Mouse (Mus musculus) megakaryocyte, adult 5-6 weeks (primary cell): Measurements from ENCODE around the gene Zscan26. TPM values are rescaled to one million over a fixed set of nuclear protein-coding genes. Genes with fewer than 3 reads are reported as not detected.

ENCODE experiments used
- ATAC-seq: 2 replicates; pipeline ENCODE4 v1.8.0; 2016; ENCODE audit warnings: mild to moderate bottlenecking, inconsistent platforms; ENCODE audit not compliant: poor library complexity, severe bottlenecking
- total RNA-seq, 2 experiments: library from RNA; stranded (forward) in 1 of 2; stranded (reverse) in 1 of 2; fragments of 153-499, 151-499 nt in 1 of 2; fragments of 221-1000, 200-1000 nt in 1 of 2; gene quantifications; 2 replicates each; pipeline versions ENCODE4 v1.2.3 to v1.2.4; 2015 to 2017

The Zscan26 gene
- total RNA-seq, 2 experiments from 2014 or later: 24.2 to 26.9 TPM

DNA sequence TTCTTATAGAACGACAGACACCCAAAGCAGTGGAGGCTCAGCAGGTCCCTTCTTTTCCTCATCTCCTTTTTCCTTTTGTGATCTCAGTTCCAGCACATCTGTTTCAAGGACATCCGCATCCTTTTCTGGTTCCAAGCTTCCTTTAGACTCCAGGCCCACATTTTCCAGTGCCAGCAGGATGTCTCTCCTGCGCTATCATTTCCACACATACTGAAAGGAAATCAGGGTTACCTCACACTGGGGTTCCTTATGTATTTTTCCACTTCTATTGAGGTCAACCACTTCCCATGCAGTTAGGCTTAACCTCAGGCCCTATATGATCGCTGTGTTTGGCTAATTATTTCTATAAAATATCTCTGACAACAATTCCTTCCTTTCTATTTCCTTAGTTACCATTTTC, 18.1 kb downstream of the Zscan26 start:
- no peak for ATAC-seq

GRCm38 (mm10) chr13:21427631-21428030, 25.9 kb downstream of the Zscan26 start:
- no peak for ATAC-seq

- no peak for ATAC-seq
These were observed 30.2 kb downstream of the Zscan26 start for GRCm38 (mm10) chr13:21423301-21423700.

DNA sequence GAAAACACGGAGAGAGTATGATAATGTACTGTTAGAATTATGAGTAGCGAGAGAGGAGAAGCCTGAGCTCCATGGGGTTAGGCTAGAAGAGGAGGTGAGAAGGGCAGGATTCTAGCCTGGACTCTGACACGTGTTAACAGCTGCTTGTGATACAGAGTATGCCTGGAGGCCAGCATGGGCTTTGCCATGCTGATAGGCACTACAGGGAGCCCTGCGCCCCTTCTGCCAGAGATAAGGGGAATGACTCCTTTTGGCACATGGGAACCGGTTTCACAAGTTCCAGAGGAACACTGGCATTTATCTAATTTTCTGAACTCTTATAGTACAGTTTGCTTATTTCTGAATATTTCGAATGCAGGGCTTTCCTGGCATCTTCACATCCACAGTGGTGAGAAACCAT, 34.7 kb downstream of the Zscan26 start:
- ATAC-seq: no peak

- ATAC-seq: no peak
These were observed 36.1 kb downstream of the Zscan26 start for GRCm38 (mm10) chr13:21417298-21418010.

DNA sequence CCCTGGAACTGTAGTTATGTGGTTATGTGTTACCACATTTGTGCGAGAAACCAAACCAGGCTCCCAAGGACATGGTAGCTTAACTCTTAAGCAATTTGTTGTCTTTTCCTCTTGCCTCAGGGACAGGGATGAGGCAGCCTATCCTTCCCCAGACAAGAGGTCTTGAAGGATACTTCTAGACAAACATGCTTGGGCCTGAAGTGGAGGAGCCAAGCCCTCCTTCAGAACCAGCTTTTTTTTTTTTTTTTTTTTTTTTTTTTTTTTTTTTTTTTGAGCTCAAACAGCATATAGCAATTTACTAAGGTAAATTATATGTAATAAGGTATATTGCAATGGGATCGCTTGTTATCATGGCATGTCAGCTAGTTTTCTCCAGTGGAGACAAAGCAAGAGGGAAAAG, 37.8 kb downstream of the Zscan26 start:
- no peak for ATAC-seq

- no peak for ATAC-seq
These were observed 38.3 kb downstream of the Zscan26 start for GRCm38 (mm10) chr13:21415266-21415665.

GRCm38 (mm10) chr13:21414231-21415212, 39.0 kb downstream of the Zscan26 start:
- ATAC-seq: no peak

GRCm38 (mm10) chr13:21408805-21409459, 44.6 kb downstream of the Zscan26 start:
- ATAC-seq: 0 out of 2 replicates have a peak, but pooled peaks have one; percentile 8

DNA sequence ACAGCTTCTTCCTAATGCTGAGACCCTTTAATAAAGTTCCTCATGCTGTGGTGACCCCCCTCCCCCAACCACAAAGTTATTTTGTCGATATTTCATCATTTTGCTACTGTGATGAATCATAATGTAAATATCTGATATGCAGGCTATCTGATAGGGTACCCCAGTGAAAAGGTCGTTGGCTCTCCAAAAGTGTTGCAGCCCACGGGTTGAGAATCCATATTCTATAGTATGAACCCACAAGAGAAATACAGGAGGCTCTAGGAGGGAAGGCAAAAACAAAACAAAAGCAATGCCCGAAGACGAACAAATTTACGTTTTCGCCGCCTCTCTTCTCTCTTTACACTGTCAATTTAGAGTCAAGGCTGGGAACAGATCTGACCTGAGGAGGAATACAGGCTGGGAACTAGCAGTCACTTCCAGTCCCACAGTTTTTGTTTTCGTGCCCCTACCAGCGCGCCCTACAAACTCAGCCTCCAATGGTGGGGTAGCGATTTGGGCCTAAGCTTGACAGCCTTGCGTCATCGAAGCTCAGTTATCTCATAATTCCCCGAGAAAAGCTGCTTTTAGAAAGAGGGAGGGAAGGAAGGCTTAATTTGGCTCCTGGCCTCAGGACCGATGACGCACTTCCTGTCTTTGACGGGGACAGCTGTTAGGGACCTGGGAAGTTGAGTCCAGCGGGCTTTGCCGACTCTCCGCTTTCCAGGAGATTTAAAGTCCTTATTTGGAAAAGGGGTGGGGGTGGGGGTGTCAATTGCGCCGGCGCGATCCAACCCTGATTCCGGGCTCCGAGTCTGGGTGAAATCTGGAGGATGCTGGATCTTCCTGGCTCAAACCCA, 45.3 kb downstream of the Zscan26 start:
- ATAC-seq: peak; percentile 93

DNA sequence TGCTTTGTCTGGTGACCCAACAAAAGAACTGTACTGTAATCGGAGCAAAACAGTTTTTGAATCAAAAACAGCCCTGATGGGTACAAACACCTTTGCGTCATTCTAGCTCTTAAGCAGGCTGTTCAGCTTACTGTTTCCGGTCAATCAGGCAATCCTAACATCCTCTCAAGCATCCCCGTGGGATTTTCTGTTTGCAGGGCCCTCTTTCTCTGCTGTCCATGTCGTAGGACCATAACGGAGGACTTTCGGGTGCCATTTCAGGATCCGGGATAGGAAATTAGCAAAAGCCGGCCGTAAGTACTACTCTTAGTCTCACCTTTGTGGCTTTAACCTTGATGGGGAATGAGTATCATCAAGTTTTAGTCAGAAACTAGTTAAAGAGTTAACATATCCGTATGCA, 46.2 kb downstream of the Zscan26 start:
- no peak for ATAC-seq

- ATAC-seq: peak; percentile 13; the same call in 1 of the 2 replicates
These were observed 50.7 kb downstream of the Zscan26 start for GRCm38 (mm10) chr13:21402848-21403247.

DNA sequence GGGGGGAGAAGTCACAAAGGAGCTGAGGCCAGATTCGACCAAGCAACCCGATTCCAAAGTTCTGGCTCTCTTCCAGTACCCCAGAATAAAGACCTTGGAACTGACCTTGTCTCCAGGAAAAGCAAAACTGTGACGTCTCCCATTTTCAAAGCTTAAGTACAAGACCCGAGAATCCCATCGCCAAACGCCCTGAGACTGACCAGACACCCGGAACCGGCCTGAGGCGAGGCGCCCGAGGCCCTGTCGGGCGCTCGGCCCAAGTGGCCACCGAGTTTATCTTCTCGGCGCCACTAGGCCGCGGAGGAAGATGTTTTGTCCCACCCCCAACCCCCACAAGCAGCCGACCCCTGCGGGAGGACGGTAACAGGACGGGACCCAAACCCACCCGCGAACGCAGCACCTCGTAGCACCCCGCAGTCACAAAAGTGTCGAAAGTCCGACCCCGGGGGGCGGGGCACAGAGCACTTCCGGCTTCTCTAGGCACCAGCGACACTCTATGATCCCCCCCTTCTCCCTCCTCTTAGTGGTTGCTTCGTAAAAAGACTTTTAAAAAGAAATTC, 51.2 kb downstream of the Zscan26 start, which contains the start of gene Zkscan3:
Gene Zkscan3, minus strand, starts transcription at position 469 of the 560 bp plus-strand sequence.
- peak; percentile 100 for ATAC-seq

- ATAC-seq: no peak
These were observed 51.8 kb downstream of the Zscan26 start for GRCm38 (mm10) chr13:21401636-21402286.

GRCm38 (mm10) chr13:21401166-21401565, 52.4 kb downstream of the Zscan26 start:
- no peak for ATAC-seq

DNA sequence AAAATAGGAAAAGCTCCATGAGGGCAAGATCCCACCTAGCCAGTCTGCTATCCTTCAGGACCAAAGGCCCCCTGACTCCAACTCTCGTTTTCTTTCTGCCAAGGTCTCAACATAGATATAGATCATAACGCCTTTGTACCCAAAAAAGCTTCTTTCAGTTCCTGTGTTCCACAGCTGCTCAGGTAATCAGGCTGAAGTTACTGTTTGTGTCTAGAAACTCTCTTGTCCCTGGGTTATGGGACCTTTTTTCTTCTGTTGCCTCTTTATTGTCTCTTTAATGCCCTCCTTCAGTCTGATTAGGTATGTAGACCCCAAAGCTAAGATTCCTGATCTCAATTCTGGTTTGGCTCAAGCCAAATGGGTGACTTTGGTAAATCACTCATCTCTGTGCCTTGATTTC, 56.0 kb downstream of the Zscan26 start:
- no peak for ATAC-seq

- peak; percentile 64; the same call in 1 of the 2 replicates for ATAC-seq
These were observed 57.5 kb downstream of the Zscan26 start for GRCm38 (mm10) chr13:21396048-21396447.

DNA sequence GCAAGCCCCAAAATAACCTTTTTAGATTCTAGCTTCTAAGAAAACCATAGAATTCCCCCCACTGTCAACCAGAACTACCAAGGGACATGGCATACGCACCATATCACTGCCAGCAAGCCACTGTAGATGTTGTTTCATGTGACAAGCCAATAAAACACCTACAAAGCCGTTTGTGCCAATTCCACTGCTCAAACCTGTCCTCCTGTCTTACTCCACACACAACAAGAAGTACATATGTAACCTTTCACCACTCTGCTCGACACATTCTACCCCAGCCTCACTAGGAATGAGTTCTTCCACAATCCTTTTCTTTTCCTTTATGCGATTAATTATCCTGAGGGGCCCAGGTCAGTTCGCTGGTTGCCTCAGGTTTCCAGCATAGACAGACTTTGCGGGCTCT, 57.9 kb downstream of the Zscan26 start:
- no peak for ATAC-seq

DNA sequence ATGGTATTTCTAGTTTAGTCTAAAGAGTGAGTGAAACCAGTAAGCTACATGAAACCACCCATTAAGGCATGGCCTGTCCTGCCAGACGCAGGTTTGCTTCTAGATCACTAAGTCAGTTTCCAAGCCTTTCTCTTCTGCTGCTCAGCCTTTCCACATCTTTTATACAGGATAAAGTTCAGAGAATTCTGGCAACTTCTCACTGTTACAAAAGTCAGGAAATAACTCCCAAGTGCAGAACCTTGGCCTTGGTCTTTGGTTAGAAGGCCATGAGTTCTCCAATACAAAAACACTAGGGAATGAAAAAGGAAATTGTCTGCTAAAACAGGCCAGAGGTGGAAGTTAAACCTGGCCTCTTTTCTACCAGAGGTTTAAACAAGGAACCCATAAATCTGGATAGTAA, 58.3 kb downstream of the Zscan26 start:
- no peak for ATAC-seq
